Mouse (Mus musculus) Patski (cell line): ENCODE measurements around the gene Atl2. TPM values are rescaled to one million over a fixed set of nuclear protein-coding genes. Genes with fewer than 3 reads are reported as not detected.
A peak's percentile ranks its signal among the peaks of the same experiment; 100 is the strongest.

Experiments
- ATAC-seq: fragments of 100-300 bp; one replicate; pipeline ENCODE4 v1.8.0; 2021
- CTCF ChIA-PET: fragments of 350-600 bp; sonication (Branson Sonifier 250); formaldehyde crosslinking; loops from one replicate; lab custom pipeline; 2022; ENCODE audit warnings: inconsistent platforms; lab: Charles Lee
- POLR2A ChIA-PET: fragments of 350-600 bp; sonication (Branson Sonifier 250); formaldehyde crosslinking; loops from one replicate; lab custom pipeline; 2022; ENCODE audit warnings: antibody characterized with exemption, inconsistent platforms; lab: Charles Lee
- DNase-seq: peaks from one replicate; pipeline ENCODE4 v3.0.0-alpha.2; 2011; ENCODE audit warnings: low read depth, low spot score
- H3K27me3 ChIP-seq: fragments of 371-371 bp; one replicate; pipeline ENCODE4 v1.5.1; 2021
- CTCF ChIP-seq: fragments of 100-300 bp; IDR thresholded peaks from one replicate; pipeline ENCODE4 v1.5.1; 2021
- in situ Hi-C: fragments of 300-500 bp; cut with MboI; formaldehyde crosslinking; loops from 3 replicates; pipeline ENCODE4 v1.11.1; 2018; ENCODE audit warnings: low pct_unique_long_range_greater_than_20kb, mixed read lengths
- polyA plus RNA-seq: library from polyadenylated mRNA; unstranded; gene quantifications from one replicate; pipeline ENCODE4 v1.2.3, GENCODE M21; 2021

Gene Atl2
- polyA plus RNA-seq, 1 experiment from 2014 or later: 38.4 TPM

- in situ Hi-C loops: loop anchor here (25.0 kb wide), 1 partner anchor 486 kb away; the partner anchor contains the start of gene Cdc42ep3
- DNase-seq (no peak), ATAC-seq (no peak)
- CTCF ChIA-PET: no interaction called here
- H3K27me3 ChIP-seq: no peaks in the 10 kb centered on the region
- TF ChIP-seq CTCF: no peak
- POLR2A ChIA-PET: no interaction called here
Observed at GRCm38 (mm10) chr17:79848385-79848784, 47.5 kb downstream of the Atl2 start.

- ChIA-PET CTCF (interaction anchor here (1.0 kb wide), 1 partner anchor 177 kb away, joined by 3 read pairs; no protein-coding TSS in a partner anchor), POLR2A (no interaction called here)
- DNase-seq: no peak
- TF ChIP-seq CTCF: no peak
- no peaks in the 10 kb centered on the region for H3K27me3 ChIP-seq
- in situ Hi-C loops: loop anchor here (25.0 kb wide), 1 partner anchor 484 kb away; the partner anchor contains the start of gene Cdc42ep3
- no peak for ATAC-seq
Observed at GRCm38 (mm10) chr17:79846182-79846581, 49.7 kb downstream of the Atl2 start.

GRCm38 (mm10) chr17:79845695-79846094 lies 50.2 kb downstream of the Atl2 start:
- ChIA-PET POLR2A (no interaction called here), CTCF (interaction anchor here (1.0 to 1.2 kb wide), 2 partner anchors 176 to 184 kb away, joined by 3 to 4 read pairs; no protein-coding TSS in a partner anchor)
- no peak for TF ChIP-seq CTCF
- in situ Hi-C loops: loop anchor here (25.0 kb wide), 1 partner anchor 483 kb away; the partner anchor contains the start of gene Cdc42ep3
- H3K27me3 ChIP-seq: no peaks in the 10 kb centered on the region
- DNase-seq: no peak
- no peak for ATAC-seq

- H3K27me3 ChIP-seq: no peaks in the 10 kb centered on the region
- peak; percentile 99 for TF ChIP-seq CTCF
- in situ Hi-C loops: loop anchor here (5.0 to 25.0 kb wide), 2 partner anchors 478 to 728 kb away; partner anchors contain the start of gene Cdc42ep3
- CTCF ChIA-PET: interaction anchor here (1.3 to 1.6 kb wide), 3 partner anchors 125 to 142 kb away, joined by 3 to 5 read pairs (median 3); partner anchors contain the start of gene Cyp1b1
- POLR2A ChIA-PET: no interaction called here
- no peak for ATAC-seq
- no peak for DNase-seq
Observed at GRCm38 (mm10) chr17:79840254-79841238, 55.4 kb downstream of the Atl2 start.

GRCm38 (mm10) chr17:79836978-79837377 lies 58.9 kb downstream of the Atl2 start:
- ChIA-PET CTCF (interaction anchor here (0.6 kb wide), 1 partner anchor 175 kb away, joined by 3 read pairs; no protein-coding TSS in a partner anchor), POLR2A (interaction anchor here (1.8 kb wide), 1 partner anchor 122 kb away, joined by 12 read pairs; the partner anchor contains the start of gene Cyp1b1)
- DNase-seq: no peak
- H3K27me3 ChIP-seq: no peaks in the 10 kb centered on the region
- in situ Hi-C loops: loop anchor here (25.0 kb wide), 1 partner anchor 475 kb away; the partner anchor contains the start of gene Cdc42ep3
- no peak for ATAC-seq
- no peak for TF ChIP-seq CTCF

- CTCF ChIA-PET: interaction anchor here (1.3 kb wide), 1 partner anchor 124 kb away, joined by 3 read pairs; no protein-coding TSS in a partner anchor
- in situ Hi-C loops: loop anchor here (25.0 kb wide), 1 partner anchor 474 kb away; the partner anchor contains the start of gene Cdc42ep3
- POLR2A ChIA-PET: interaction anchor here (0.6 to 1.1 kb wide), 7 partner anchors 10 to 124 kb away, joined by 3 to 12 read pairs (median 4); partner anchors contain the start of gene Cyp1b1
- ATAC-seq: peak; percentile 97
- no peaks in the 10 kb centered on the region for H3K27me3 ChIP-seq
- peak; percentile 93 for DNase-seq
- no peak for TF ChIP-seq CTCF
Observed at GRCm38 (mm10) chr17:79835714-79836373, 60.1 kb downstream of the Atl2 start.

- H3K27me3 ChIP-seq: no peaks in the 10 kb centered on the region
- TF ChIP-seq CTCF: no peak
- in situ Hi-C loops: loop anchor here (5.0 to 25.0 kb wide), 2 partner anchors 235 to 470 kb away; partner anchors contain the start of gene Cdc42ep3
- POLR2A ChIA-PET: interaction anchor here (0.7 to 1.0 kb wide), 2 partner anchors 86 to 121 kb away, joined by 3 read pairs; no protein-coding TSS in a partner anchor
- peak; percentile 10 for DNase-seq
- CTCF ChIA-PET: interaction anchor here (0.9 to 1.2 kb wide), 3 partner anchors 82 to 133 kb away, joined by 3 to 5 read pairs (median 5); no protein-coding TSS in a partner anchor
- ATAC-seq: no peak
Observed at GRCm38 (mm10) chr17:79832284-79832683, 63.6 kb downstream of the Atl2 start.

GRCm38 (mm10) chr17:79826482-79827034 lies 69.4 kb downstream of the Atl2 start:
- no peaks in the 10 kb centered on the region for H3K27me3 ChIP-seq
- no peak for TF ChIP-seq CTCF
- in situ Hi-C loops: loop anchor here (5.0 to 25.0 kb wide), 2 partner anchors 109 to 464 kb away; partner anchors contain the start of genes Cdc42ep3 and Cyp1b1
- POLR2A ChIA-PET: interaction anchor here (0.6 to 1.4 kb wide), 4 partner anchors 13 to 112 kb away, joined by 3 to 7 read pairs (median 6); partner anchors contain the start of gene Cyp1b1
- CTCF ChIA-PET: interaction anchor here (0.9 to 1.5 kb wide), 4 partner anchors 76 to 125 kb away, joined by 3 to 4 read pairs (median 4); no protein-coding TSS in a partner anchor
- ATAC-seq (no peak), DNase-seq (no peak)
